Mouse (Mus musculus): ENCODE results near the gene Gm28372.

DNA sequence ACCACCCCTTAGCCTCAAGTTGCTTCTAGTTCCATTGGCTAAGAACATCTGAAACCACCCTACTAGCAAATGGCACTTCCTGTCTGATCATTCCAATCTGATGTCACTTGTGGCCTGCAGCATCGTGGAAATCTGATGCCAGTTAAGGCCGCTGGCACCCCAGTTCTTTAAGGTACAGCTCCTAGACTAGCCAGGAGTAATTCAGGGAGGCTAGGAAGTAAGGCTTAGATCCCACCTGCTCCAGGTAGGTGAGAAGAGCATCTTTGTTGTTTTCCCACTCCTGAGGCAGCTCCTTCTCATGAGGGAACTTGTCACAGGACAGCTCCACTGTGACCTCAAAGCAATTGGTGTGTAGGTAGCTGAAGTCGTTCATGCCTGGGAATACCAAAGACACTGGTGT, 12.2 kb upstream of the Gm28372 start:
- TF ChIP-seq CTCF (IDR thresholded peaks at IDR 0.05), result no peak
- TF ChIP-seq POLR2A (IDR thresholded peaks at IDR 0.05; ENCODE audit: insufficient read depth, low read depth, low read length), result no peak

Data from heart, adult 2 months (tissue).